Mouse (Mus musculus) midbrain, embryonic 14.5 days (tissue): Measurements from ENCODE around the gene Cd4. TPM values are rescaled to one million over a fixed set of nuclear protein-coding genes. Genes with fewer than 3 reads are reported as not detected.

Experiments
- ATAC-seq: fragments of 200-750 bp; cut with Nextera tagmentation; 2 replicates; pipeline ENCODE4 v1.8.0; 2017; ENCODE audit warnings: moderate number of reproducible peaks, moderate library complexity; ENCODE audit not compliant: low FRiP score, low TSS enrichment
- DNase-seq: peaks from one replicate; pipeline ENCODE4 v3.0.0-alpha.2; 2015
- H3K27ac ChIP-seq: fragments of 300-500 bp; sonication (generic); replicated peaks from 2 replicates; pipeline ENCODE4 v1.5.1; 2014; ENCODE audit warnings: mild to moderate bottlenecking, low read depth, low read length, moderate library complexity
- H3K27me3 ChIP-seq: fragments of 300-500 bp; sonication (generic); 2 replicates; pipeline ENCODE4 v1.6.1; 2014; ENCODE audit warnings: low read length, control low read depth, mixed read lengths; ENCODE audit not compliant: control insufficient read depth, insufficient read depth
- H3K36me3 ChIP-seq: fragments of 300-500 bp; sonication (generic); 2 replicates; pipeline ENCODE4 v1.6.1; 2014; ENCODE audit warnings: low read length, control low read depth; ENCODE audit not compliant: control insufficient read depth, insufficient read depth
- H3K4me1 ChIP-seq: fragments of 300-500 bp; sonication (generic); 2 replicates; pipeline ENCODE4 v1.6.1; 2014; ENCODE audit warnings: mild to moderate bottlenecking, antibody characterized with exemption, low read length, control low read depth; ENCODE audit not compliant: control insufficient read depth, insufficient read depth
- H3K4me2 ChIP-seq: fragments of 300-500 bp; sonication (generic); 2 replicates; pipeline ENCODE4 v1.6.1; 2014; ENCODE audit warnings: mild to moderate bottlenecking, low read length, moderate library complexity
- H3K4me3 ChIP-seq: fragments of 300-500 bp; sonication (generic); replicated peaks from 2 replicates; pipeline ENCODE4 v1.5.1; 2014; ENCODE audit warnings: low read depth, low read length
- H3K9ac ChIP-seq: fragments of 300-500 bp; sonication (generic); replicated peaks from 2 replicates; pipeline ENCODE4 v1.6.1; 2014; ENCODE audit warnings: mild to moderate bottlenecking, low read length, moderate library complexity
- H3K9me3 ChIP-seq: fragments of 300-500 bp; sonication (generic); 2 replicates; pipeline ENCODE4 v1.6.1; 2016; ENCODE audit warnings: low read length, control low read depth, mixed read lengths; ENCODE audit not compliant: control insufficient read depth
- WGBS: fragments of 180-500 bp; shearing (Covaris S2); extraction: QIAGEN DNeasy Blood & Tissue Kit; methylation state at CpG from one replicate; pipeline ENCODE4 v1.1.7; 2014; 5-methylcytosine and 5-hydroxymethylcytosine counted together
- polyA plus RNA-seq: library from polyadenylated mRNA; unstranded; fragments of >200 nt; fragmentation: Nextera tagmentation; extraction: Ambion mirVana; gene quantifications from 2 replicates; pipeline ENCODE4 v1.2.1, GENCODE M21; 2014

Cd4 gene
- polyA plus RNA-seq, 1 experiment from 2014 or later, result 0.11 TPM

DNA sequence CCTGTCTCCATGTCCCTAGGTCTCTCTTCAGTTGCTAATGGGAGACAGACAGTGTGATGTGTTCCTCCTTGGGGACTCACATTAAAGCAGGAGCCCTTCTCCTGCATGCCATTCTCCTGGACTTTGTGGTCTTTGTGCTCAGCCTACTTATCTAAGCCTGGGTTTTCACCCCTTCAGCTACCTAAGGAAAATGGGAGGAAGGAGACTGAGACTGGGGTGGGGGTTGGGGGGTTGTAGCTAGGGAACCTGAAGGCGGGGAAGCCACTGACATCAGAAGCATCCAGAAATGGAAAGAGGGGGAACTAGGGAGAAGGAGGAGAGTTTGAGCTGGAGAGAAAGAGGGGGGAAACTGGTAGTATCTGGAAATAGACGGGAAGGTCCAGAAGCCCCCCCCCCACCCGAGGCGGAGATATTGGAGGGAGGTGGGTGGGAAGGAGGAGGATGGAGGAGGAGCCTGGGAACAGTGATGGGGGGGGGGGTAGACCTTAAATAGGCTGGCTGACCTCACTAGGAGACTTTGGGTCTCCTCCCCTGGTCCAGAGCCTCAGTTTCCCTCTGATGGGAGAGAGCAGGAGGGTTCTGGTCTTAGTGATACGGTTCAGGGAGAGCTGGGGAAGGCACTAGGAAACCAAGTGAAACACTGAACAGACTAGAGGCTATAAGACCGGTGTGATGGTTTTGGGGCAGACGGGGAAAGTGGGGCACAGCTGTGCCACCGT is 25.5 kb downstream of the Cd4 start:
- ATAC-seq (no peak), DNase-seq (peak; percentile 28)
- H3K9ac ChIP-seq, result peak overlapping the region; percentile 91
- H3K36me3 ChIP-seq, result peaks cover 20% of the 10 kb centered on the region
- H3K4me1 ChIP-seq, result peaks cover 50% of the 10 kb centered on the region
- H3K27ac ChIP-seq, result peak overlapping the region; percentile 96
- H3K4me3 ChIP-seq, result peak overlapping the region; percentile 70
- WGBS, result 8% methylated on average over 8 of the region's 8 CpGs
- H3K4me2 ChIP-seq, result peak overlapping the region; percentile 70
- H3K9me3 ChIP-seq, result no peaks in the 10 kb centered on the region
- no peaks in the 10 kb centered on the region for H3K27me3 ChIP-seq

DNA sequence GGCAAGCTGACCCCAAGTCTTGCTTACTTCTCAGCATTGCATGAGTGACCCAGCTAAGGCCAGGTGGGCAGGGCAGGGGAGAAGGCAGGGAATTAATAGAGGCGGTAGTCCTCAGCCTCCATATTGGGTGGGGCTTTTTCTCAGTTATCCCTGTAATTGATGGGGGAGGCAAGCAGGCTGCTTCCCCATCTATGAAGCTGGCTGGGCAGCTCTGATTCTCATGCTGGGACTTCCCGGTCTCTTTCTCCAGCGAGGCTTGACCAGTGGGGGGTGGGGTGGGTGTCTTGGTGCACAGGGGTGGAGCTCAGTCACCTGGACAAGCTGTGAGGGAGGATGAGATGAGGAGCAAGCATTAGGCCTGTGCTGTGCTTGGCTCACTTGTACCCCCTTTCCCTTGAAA is 26.2 kb downstream of the Cd4 start:
- Histone ChIP-seq H3K9ac (peak overlapping the region; percentile 91), H3K27me3 (no peaks in the 10 kb centered on the region), H3K27ac (peak overlapping the region; percentile 96; the same call in 1 of the 2 replicates), H3K9me3 (no peaks in the 10 kb centered on the region), H3K4me2 (peak overlapping the region; percentile 70), H3K4me3 (peak overlapping the region; percentile 70), H3K4me1 (peaks cover 50% of the 10 kb centered on the region), H3K36me3 (peaks cover 20% of the 10 kb centered on the region)
- DNase-seq (no peak), ATAC-seq (no peak)
- 35% methylated on average over 3 of the region's 3 CpGs for WGBS

- WGBS, result 77% methylated on average over 19 of the region's 19 CpGs
- no peak for ATAC-seq
- Histone ChIP-seq H3K36me3 (peaks cover 20% of the 10 kb centered on the region), H3K4me1 (peaks cover 53% of the 10 kb centered on the region), H3K27me3 (no peaks in the 10 kb centered on the region), H3K4me2 (peak overlapping the region; percentile 70), H3K27ac (peak overlapping the region; percentile 96; the same call in 1 of the 2 replicates), H3K9ac (peak overlapping the region; percentile 91; the same call in 1 of the 2 replicates), H3K4me3 (peak overlapping the region; percentile 70; the same call in 1 of the 2 replicates), H3K9me3 (no peaks in the 10 kb centered on the region)
- DNase-seq, result no peak
These were observed 26.8 kb downstream of the Cd4 start for GRCm38 (mm10) chr6:124861266-124861665.

GRCm38 (mm10) chr6:124860511-124860910 is 27.5 kb downstream of the Cd4 start:
- Histone ChIP-seq H3K9me3 (no peaks in the 10 kb centered on the region), H3K9ac (peak overlapping the region; percentile 91), H3K4me1 (peaks cover 59% of the 10 kb centered on the region), H3K36me3 (peaks cover 20% of the 10 kb centered on the region), H3K27ac (peak overlapping the region; percentile 96), H3K4me3 (peak overlapping the region; percentile 14; the same call in 1 of the 2 replicates), H3K4me2 (peak overlapping the region; percentile 70), H3K27me3 (no peaks in the 10 kb centered on the region)
- ATAC-seq (no peak), DNase-seq (no peak)
- WGBS, result 68% methylated on average over 9 of the region's 9 CpGs

DNA sequence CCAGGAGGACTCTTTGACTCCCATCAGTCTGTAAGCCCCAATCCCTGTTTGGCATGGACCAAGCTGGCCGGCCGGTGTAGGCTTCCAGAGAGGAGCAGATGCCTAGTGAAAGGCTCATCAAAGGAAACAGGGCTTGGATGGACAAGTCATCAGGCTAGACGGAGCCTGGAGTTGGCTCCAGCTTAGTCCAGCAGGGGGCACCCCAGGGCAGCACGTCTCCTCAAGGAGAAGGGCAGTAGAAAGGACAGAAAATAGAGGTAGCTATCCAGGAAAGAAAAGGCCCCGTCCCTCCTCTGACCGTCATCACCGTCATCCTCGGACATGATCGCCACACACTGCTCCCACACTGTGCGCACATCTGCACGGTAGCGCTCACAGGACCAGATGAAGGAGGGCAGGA is 28.3 kb downstream of the Cd4 start:
- H3K27ac ChIP-seq, result peak overlapping the region; percentile 96
- H3K4me3 ChIP-seq, result peak overlapping the region; percentile 14
- H3K4me2 ChIP-seq, result peak overlapping the region; percentile 70
- H3K36me3 ChIP-seq, result peaks cover 20% of the 10 kb centered on the region
- 5% methylated on average over 12 of the region's 12 CpGs for WGBS
- peaks cover 53% of the 10 kb centered on the region for H3K4me1 ChIP-seq
- ATAC-seq, result no peak
- H3K9ac ChIP-seq, result peak overlapping the region; percentile 47
- no peaks in the 10 kb centered on the region for H3K9me3 ChIP-seq
- no peaks in the 10 kb centered on the region for H3K27me3 ChIP-seq
- DNase-seq, result peak; percentile 92

- H3K4me2 ChIP-seq, result peak overlapping the region; percentile 82
- no peak for DNase-seq
- no peak for ATAC-seq
- peaks cover 23% of the 10 kb centered on the region for H3K36me3 ChIP-seq
- H3K27ac ChIP-seq, result 0 out of 2 replicates have a peak overlapping the region, but pooled peaks have one; percentile 98
- no peak overlapping the region for H3K4me3 ChIP-seq
- WGBS, result 80% methylated on average over 27 of the region's 28 CpGs
- no peaks in the 10 kb centered on the region for H3K27me3 ChIP-seq
- H3K9me3 ChIP-seq, result no peaks in the 10 kb centered on the region
- H3K4me1 ChIP-seq, result peaks cover 46% of the 10 kb centered on the region
- no peak overlapping the region for H3K9ac ChIP-seq
These were observed 29.3 kb downstream of the Cd4 start for GRCm38 (mm10) chr6:124858561-124859318.

DNA sequence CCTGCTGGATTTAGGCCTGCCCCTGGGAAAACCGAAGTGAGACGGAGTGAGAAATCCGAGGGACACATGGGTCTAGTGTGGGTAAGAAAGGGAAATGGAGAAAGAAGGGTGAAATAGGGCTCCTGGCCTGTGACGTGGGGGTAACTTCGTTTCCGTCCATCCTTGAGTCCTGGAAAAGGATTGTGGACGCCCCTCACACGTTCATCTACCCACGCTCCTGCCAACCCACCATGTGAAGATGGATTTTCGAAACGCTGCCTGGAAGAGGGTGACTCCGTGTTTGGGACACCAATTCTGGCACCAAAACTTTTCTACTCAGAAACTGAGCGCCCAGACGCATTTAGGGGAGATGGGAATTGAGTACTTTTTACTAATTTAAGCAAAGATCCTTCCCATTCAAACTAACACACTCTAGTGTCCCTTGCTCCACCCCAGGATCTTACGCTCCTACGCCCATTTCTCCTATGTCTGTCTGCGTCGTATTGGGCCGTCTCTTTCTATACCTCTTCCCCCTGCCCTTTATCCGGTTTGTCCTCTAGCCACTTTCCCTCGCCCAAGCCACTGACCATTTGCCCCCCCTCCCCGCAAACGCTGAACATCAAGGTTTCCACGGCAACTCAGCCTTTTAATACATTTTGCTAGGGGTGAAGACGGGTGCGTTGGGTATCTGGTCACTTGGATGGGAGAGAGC is 30.0 kb downstream of the Cd4 start:
- peaks cover 43% of the 10 kb centered on the region for H3K4me1 ChIP-seq
- WGBS, result 22% methylated on average over 26 of the region's 26 CpGs

More for the DNA sequence above, 30.0 kb downstream of the Cd4 start:
- Histone ChIP-seq H3K27me3 (no peaks in the 10 kb centered on the region), H3K36me3 (peaks cover 26% of the 10 kb centered on the region), H3K9me3 (no peaks in the 10 kb centered on the region), H3K27ac (peak overlapping the region; percentile 98), H3K9ac (peak overlapping the region; percentile 90), H3K4me2 (peak overlapping the region; percentile 82), H3K4me3 (peak overlapping the region; percentile 66)
- DNase-seq (no peak), ATAC-seq (no peak)
